Mouse (Mus musculus) left cerebral cortex, postnatal 4 days (tissue): ENCODE measurements around the gene Tbc1d8. TPM values are rescaled to one million over a fixed set of nuclear protein-coding genes. Genes with fewer than 3 reads are reported as not detected.

ENCODE experiments used
- DNase-seq: peaks from one replicate; pipeline ENCODE4 v3.0.0-alpha.2; 2022
- intact Hi-C: fragments of 180-260 bp; cut with DNase I; formaldehyde crosslinking; loops from one replicate; pipeline ENCODE4 v1.15.1; 2025
- total RNA-seq, 2 experiments: library from RNA; stranded (reverse); gene quantifications; 2 replicates each; pipeline ENCODE4 v1.2.3; 2021

Tbc1d8 gene
- total RNA-seq, 2 experiments from 2014 or later = 21.0 to 21.1 TPM

GRCm38 (mm10) chr1:39370431-39370830, 108.1 kb downstream of the Tbc1d8 start:
- intact Hi-C loops = no loop called here
- DNase-seq = no peak

GRCm38 (mm10) chr1:39368267-39368841, 110.2 kb downstream of the Tbc1d8 start:
- DNase-seq = peak; percentile 21

DNA sequence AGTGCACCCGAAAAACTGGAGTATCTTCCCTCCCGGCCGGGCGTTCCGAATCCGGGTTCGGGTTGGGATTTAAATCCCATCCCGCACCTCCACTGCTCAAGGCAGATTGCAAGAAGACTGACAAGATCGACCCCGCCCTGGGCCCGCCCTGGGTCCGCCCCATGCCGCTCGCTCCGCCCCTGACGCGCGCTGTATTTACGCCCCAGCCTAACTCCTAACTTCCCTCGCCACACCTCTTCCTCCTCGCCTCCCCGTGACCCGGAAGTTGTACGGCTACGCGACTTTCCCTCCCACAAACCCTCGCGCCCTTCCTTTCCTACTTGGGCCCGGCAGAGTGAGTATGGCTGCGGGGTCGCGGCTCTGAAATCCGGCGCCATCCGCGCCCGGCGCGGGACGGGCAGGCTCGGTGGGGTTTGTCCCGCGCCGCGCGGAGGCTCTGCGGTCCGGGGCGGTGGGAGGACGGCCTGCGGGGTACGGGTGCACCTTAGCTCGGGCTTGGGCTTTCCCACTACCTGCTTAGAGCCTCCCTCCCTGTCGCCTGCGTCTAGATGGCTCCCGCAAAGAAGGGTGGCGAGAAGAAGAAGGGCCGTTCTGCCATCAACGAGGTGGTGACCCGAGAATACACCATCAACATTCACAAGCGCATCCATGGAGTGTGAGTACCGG, 110.8 kb downstream of the Tbc1d8 start, which contains the start of gene Rpl31:
TSS of gene Rpl31 (plus strand) at position 242 of the 666 bp plus-strand sequence.
- peak; percentile 97 for DNase-seq
- intact Hi-C loops = no loop called here

More at GRCm38 (mm10) chr1:39368267-39368841, 110.2 kb downstream of the Tbc1d8 start:
- intact Hi-C loops = no loop called here

GRCm38 (mm10) chr1:39367045-39367444, 111.5 kb downstream of the Tbc1d8 start:
- intact Hi-C loops = no loop called here
- DNase-seq = no peak

GRCm38 (mm10) chr1:39365562-39365961, 113.0 kb downstream of the Tbc1d8 start:
- intact Hi-C loops = no loop called here
- no peak for DNase-seq

DNA sequence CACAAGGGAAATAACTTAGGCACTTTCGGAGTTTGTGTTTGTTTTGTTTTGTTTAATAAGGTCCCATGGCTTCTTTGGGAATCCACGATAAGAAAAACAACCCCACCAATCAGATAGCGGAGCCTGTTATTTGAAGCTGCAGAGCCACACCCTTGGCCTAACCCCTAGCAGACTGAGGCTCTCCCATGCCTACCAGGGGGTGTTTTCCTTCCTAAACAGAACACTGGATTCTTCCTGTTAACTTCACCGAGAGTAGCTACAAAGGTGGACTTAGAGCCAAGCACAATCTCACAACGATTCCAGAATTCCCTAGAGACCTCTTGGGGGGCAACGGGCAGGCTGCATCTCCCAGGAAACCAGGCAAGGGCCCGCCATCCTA, 116.1 kb downstream of the Tbc1d8 start:
- intact Hi-C loops = no loop called here
- no peak for DNase-seq

DNA sequence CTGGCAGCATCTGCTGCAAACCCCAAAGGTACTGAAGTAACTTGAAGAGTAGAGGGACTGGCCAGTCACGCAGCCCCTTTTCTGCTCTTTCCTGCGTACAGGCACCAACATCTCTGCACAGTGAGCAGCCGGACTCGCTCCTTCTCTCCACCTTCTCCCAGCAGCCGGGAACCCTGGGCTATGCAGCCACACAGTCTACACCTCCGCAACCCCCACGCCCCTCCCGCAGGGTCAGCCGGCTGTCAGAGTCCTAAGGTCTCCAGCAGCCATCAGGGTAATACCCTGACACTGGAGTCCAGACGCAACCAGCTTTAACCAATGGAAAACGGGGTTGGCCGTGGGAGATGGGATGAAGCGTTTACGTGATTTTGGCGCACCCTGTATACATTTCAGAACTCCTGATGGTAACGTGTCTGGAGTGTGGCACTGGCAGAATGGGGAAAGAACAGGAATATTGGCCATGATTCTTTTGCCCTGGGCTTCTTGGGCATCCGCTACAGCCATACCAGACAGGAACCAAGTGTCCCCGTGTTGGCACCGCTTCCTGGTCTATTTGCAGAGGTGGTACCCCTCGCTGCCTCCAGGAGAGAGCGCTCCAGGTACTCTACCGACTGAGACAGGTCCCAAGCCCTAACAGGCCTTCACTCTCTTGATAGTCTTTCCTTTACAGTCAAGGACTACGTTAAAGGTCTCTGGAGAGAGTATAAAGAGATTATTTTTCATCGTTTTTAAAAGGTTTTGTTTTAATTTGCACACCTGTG, 116.6 kb downstream of the Tbc1d8 start:
- no peak for DNase-seq
- intact Hi-C loops = no loop called here

- DNase-seq = no peak
- intact Hi-C loops = no loop called here
Observed at GRCm38 (mm10) chr1:39349427-39349826, 129.1 kb downstream of the Tbc1d8 start.

GRCm38 (mm10) chr1:39349001-39349400, 129.6 kb downstream of the Tbc1d8 start:
- peak; percentile 61 for DNase-seq
- intact Hi-C loops = no loop called here

DNA sequence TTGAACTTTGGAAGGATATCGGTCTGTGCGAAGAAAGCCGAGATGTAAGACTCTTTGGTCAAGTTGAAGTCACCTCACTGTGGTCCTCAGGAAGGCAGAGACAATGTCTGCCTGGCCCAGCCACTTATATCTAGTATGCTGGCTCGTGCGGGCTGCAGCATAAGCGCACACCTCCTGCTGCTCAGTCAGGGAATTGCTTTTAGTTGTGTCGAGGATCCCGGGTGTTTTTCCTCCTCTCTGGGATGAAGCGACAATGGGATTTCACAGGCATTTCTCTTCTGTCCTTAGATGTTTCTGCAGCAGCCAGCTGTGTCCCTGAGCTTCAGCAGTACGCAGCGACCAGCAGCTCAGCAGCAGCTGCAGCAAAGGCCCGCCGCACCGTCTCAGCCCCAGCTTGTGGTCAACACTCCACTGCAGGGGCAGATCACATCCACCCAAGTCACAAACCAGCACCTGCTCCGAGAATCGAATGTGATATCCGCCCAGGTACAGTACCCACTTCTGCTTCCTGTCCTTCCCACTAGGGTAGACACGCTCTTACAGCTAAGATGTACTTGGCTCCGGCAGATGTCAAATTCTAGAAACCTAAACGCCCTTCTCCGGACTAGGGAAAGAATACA, 133.5 kb downstream of the Tbc1d8 start:
- intact Hi-C loops = no loop called here
- no peak for DNase-seq

- intact Hi-C loops = no loop called here
- DNase-seq = no peak
Observed at GRCm38 (mm10) chr1:39343242-39343641, 135.3 kb downstream of the Tbc1d8 start.

GRCm38 (mm10) chr1:39341807-39342206, 136.7 kb downstream of the Tbc1d8 start:
- intact Hi-C loops = no loop called here
- no peak for DNase-seq

DNA sequence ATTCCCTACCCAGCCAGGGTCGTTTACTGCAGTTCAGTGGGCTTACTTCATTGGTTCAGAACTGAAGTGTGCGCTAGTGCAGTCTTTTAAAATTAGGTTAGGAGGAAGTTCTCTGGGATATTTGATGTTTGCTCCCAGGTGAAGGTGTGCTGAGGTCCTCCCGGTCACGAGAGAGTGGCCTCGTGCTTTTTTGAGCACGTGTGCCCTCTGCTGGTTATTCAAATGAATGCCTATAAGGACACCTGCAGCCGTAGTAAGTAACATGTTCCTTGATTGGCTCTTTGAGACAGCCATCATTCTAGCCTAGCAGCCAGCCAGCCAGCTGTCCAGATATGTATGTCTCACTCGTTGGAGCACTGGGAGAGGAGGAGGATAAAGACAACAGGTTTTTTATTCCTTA, 137.9 kb downstream of the Tbc1d8 start:
- DNase-seq = peak; percentile 47
- intact Hi-C loops = no loop called here

GRCm38 (mm10) chr1:39340156-39340555, 138.4 kb downstream of the Tbc1d8 start:
- no peak for DNase-seq
- intact Hi-C loops = no loop called here

- no peak for DNase-seq
- intact Hi-C loops = loop anchor here (5.0 kb wide), 1 partner anchor 327 kb away; no protein-coding TSS in a partner anchor
Observed at GRCm38 (mm10) chr1:39339455-39339854, 139.1 kb downstream of the Tbc1d8 start.

DNA sequence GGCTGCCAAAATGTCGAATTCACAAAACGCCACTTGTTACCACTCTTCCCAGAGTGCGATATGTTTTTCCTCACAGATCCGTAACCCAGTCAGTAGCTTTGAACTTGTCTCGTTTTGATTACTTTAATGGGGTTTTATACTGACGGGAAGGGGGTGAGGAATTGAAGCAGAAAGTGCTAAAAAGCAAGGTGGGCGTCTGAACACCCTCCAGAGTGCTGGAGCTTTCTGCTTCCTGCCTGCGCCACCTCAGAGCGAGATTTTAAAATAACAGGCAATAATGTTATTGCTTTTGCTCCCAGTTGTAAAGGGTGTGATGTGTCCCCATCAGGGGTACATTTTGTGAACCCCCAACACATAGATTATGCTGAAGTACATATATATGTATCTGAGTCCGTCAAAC, 139.7 kb downstream of the Tbc1d8 start:
- DNase-seq = no peak
- intact Hi-C loops = loop anchor here (5.0 kb wide), 1 partner anchor 327 kb away; no protein-coding TSS in a partner anchor

GRCm38 (mm10) chr1:39336788-39337187, 141.8 kb downstream of the Tbc1d8 start:
- DNase-seq = no peak
- intact Hi-C loops = loop anchor here (5.0 kb wide), 1 partner anchor 324 kb away; no protein-coding TSS in a partner anchor

DNA sequence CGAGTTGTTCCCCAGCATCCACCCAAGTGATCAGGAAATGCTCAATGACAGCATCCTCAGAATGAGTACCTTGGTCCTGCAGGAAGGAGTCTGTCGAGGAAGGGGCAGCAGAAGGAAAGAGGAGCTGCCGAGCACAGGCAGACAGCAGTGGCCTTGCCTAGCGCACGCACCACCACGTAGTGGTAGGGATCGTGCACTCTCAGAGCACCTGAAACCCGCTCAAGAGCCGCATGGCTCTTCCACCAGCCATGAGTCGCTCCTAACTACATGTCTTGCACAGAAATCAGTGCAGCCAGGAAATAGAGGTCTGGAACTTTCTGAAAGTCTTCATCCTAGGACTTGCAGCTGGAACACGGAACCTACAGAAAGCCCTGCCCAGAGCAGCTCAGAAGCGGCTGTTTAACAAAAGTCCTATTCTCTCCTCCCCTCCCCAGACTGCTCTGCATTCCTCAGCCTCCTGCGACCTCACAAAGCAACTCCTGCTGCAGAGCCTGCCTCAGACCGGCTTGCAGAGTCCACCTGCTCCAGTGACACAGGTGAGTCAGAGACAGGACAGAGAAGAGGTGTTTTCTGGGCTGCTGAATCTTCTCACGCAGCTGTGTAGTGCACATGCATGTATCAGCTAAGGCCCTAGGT, 142.9 kb downstream of the Tbc1d8 start:
- intact Hi-C loops = loop anchor here (5.0 kb wide), 1 partner anchor 323 kb away; no protein-coding TSS in a partner anchor

GRCm38 (mm10) chr1:39332456-39332855, 146.1 kb downstream of the Tbc1d8 start:
- intact Hi-C loops = no loop called here
- no peak for DNase-seq

More for the DNA sequence above, 142.9 kb downstream of the Tbc1d8 start:
- no peak for DNase-seq

DNA sequence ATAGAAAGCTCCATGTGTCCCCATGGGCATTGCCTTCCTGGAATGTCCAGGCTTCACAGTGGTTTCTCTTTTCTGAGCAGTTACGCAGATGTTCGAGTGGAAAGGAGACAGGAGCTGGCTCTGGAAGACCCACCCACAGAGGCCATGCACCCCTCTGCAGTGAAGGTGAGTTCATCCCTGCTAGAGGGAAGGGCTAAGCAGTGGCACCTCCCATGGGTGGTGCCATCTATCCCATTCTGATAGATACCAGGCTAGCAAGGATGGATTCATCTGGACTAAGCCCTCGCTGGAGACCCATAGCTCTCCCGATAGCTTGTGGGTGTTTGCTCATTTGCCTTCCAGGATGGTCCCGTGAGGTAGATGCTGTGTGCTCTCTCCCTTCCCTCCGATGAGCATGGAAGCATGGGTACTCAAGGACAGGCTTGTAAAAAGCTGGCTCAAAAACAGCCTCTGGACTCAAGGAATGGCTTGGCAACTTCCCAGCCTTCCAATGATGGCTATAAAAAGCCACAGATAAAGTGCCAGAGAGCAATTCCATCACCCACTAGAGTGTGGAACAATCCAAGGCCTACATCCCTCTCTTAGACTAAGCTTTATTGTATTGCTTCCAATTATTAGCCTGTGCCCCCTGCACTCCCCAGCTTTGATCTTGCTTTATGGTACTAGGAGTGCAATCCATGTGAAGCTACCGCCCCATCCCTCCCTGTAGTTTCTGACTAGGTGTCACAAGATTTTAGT, 147.5 kb downstream of the Tbc1d8 start:
- intact Hi-C loops = no loop called here
- no peak for DNase-seq
